Mouse (Mus musculus) layer of hippocampus, adult 2 months (tissue): ENCODE results near the gene Kif22. TPM values are rescaled to one million over a fixed set of nuclear protein-coding genes. Genes with fewer than 3 reads are reported as not detected.

ENCODE experiments used
- DNase-seq, 2 experiments: peaks; one replicate each; pipeline ENCODE4 v3.0.0; 2022; ENCODE audit warnings: low spot score in 2 of 2
- H3K27ac ChIP-seq: fragments of 200-600 bp; 2 replicates; pipeline ENCODE4 v1.8.1; 2022
- H3K4me3 ChIP-seq: fragments of 200-600 bp; 2 replicates; pipeline ENCODE4 v1.8.1; 2022; ENCODE audit warnings: mild to moderate bottlenecking
- CTCF ChIP-seq: fragments of 200-600 bp; conservative IDR thresholded peaks from 2 replicates; pipeline ENCODE4 v1.8.1; 2022; ENCODE audit warnings: antibody characterized with exemption, mild to moderate bottlenecking, moderate library complexity
- total RNA-seq, 2 experiments: library from RNA; stranded (reverse); gene quantifications; 2 replicates each; pipeline ENCODE4 v1.2.3; 2021

Gene Kif22
- total RNA-seq, 2 experiments from 2014 or later: 4.1 to 9.9 TPM

- no peak for TF ChIP-seq CTCF
- no peak for DNase-seq
- Histone ChIP-seq H3K27ac (peak overlapping the region; percentile 99), H3K4me3 (peak overlapping the region; percentile 77)
Observed at GRCm38 (mm10) chr7:127019306-127019960, 22.8 kb downstream of the Kif22 start.

GRCm38 (mm10) chr7:127018416-127019305 lies 23.6 kb downstream of the Kif22 start:
- no peak for DNase-seq
- no peak for TF ChIP-seq CTCF
- H3K27ac ChIP-seq: peak overlapping the region; percentile 99
- peak overlapping the region; percentile 77 for H3K4me3 ChIP-seq

- Histone ChIP-seq H3K4me3 (peak overlapping the region; percentile 77), H3K27ac (peak overlapping the region; percentile 99)
- DNase-seq: no peak
- TF ChIP-seq CTCF: no peak
Observed at GRCm38 (mm10) chr7:127017950-127018345, 24.3 kb downstream of the Kif22 start.

- peak; percentile 95 to 98 for DNase-seq
- H3K4me3 ChIP-seq: peak within 1 kb of the TSS; percentile 77
- H3K27ac ChIP-seq: peak within 1 kb of the TSS; percentile 99
- TF ChIP-seq CTCF: peak; percentile 91
Observed at GRCm38 (mm10) chr7:127016971-127017949, 25.0 kb downstream of the Kif22 start, which contains the start of gene Pagr1a. Gene Pagr1a (minus strand): TSS chr7:127017352.

DNA sequence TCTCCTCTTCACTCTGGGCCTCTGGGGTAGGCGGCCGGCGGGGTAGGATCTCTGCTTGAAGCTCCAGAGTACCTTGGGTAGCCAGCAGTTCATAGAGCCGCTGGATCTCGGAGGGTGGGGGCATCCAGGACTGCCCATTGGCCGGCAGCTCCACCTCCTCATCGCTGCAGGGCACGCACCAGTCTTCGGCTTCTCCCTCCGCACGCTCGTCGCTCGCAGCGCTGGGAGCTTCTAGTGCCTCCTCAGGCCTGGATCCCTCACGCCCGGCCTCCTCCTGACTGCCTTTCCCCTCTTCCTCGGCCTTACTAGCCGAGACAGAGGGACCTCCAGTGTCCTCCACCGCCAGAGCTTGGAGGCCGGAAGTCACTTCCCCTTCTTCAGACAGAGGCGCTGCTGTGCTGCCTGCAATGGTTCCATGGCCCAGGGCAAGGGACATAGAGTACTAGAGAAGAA lies 25.8 kb downstream of the Kif22 start:
- TF ChIP-seq CTCF: no peak
- peak in 1 of 2 experiments; percentile 43 for DNase-seq
- Histone ChIP-seq H3K27ac (peak overlapping the region; percentile 99), H3K4me3 (peak overlapping the region; percentile 77)

GRCm38 (mm10) chr7:127016481-127016485 lies 26.0 kb downstream of the Kif22 start, which contains the start of gene Pagr1b:
Gene Pagr1b (minus strand): TSS chr7:127016484.
- H3K27ac ChIP-seq: peak within 1 kb of the TSS; percentile 99
- DNase-seq: no peak
- TF ChIP-seq CTCF: no peak
- peak within 1 kb of the TSS; percentile 77 for H3K4me3 ChIP-seq

DNA sequence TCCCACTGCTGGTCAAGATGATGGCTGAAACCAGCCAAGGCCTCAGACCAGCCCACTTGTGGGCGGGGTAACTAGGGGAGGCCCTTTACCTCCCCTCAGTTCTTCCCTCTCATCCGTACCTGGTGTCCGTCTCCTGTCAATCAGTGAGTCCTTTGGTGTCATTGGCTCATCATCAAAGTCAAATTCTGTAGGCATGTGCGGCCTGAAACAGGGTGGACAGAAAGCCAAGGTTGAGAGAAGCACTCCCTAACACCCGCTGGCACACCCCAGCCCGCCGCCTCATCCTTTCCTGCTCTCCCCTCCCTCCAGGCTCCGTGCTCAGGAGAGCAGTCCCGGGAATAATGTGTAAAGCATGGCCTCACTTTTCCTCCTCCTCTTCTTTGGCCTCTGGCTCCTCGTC lies 26.2 kb downstream of the Kif22 start:
- DNase-seq: no peak
- Histone ChIP-seq H3K27ac (peak overlapping the region; percentile 99), H3K4me3 (peak overlapping the region; percentile 77)
- no peak for TF ChIP-seq CTCF

DNA sequence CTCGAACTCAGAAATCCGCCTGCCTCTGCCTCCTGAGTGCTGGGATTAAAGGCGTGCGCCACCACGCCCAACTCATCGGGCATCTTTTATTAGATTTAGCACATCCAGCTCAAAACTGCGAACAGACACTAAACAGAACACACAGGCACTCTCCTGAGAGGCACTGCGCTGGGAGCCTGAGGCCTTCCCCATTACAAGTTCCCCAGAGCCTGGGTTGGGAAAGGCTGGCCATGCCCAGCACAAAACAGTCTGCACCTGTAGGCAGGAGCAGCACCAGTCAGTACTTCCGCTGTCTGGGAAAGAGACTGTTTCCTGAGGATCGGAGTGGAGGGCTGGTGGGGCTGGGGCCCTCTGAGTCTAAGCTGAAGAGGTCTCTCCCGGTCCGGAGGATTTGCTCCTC lies 27.3 kb downstream of the Kif22 start:
- Histone ChIP-seq H3K27ac (peak overlapping the region; percentile 99; the same call in 1 of the 2 replicates), H3K4me3 (no peak overlapping the region)
- no peak for TF ChIP-seq CTCF
- DNase-seq: no peak

DNA sequence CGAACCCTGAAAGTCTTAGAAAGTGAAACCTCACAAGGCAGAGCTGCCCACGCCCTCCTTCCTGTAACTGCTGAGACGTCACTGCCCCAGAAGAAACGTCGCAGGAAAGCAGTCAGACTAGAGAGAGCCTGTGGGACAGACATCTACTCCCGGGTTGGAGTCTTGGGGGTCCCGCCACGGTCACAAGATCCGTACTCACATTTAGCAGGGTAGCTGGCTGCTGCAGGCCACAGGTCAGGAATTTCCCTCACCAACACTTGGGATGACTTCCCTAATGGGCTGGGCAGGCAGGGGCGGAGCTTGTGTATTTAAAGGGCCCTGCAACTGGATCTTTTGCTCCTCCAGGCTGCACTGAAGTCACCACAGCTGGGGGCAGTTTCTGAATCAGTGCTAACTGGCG lies 28.0 kb downstream of the Kif22 start, which contains the start of gene Mvp:
TSS of gene Mvp (minus strand) at position 302 of the 400 bp plus-strand sequence.
- H3K4me3 ChIP-seq: peak within 1 kb of the TSS; percentile 56
- DNase-seq: no peak
- H3K27ac ChIP-seq: peak within 1 kb of the TSS; percentile 99
- no peak for TF ChIP-seq CTCF

- no peak for DNase-seq
- no peak overlapping the region for H3K27ac ChIP-seq
- H3K4me3 ChIP-seq: no peak overlapping the region; the same call in 1 of the 2 replicates
- TF ChIP-seq CTCF: no peak
Observed at GRCm38 (mm10) chr7:127013385-127013784, 28.9 kb downstream of the Kif22 start.

- Histone ChIP-seq H3K4me3 (no peak overlapping the region), H3K27ac (no peak overlapping the region)
- TF ChIP-seq CTCF: no peak
- DNase-seq: no peak
Observed at GRCm38 (mm10) chr7:127012845-127013244, 29.4 kb downstream of the Kif22 start.

- Histone ChIP-seq H3K4me3 (no peak overlapping the region), H3K27ac (0 out of 2 replicates have a peak overlapping the region, but pooled peaks have one; percentile 23)
- TF ChIP-seq CTCF: no peak
- DNase-seq: no peak
Observed at GRCm38 (mm10) chr7:127012374-127012773, 29.9 kb downstream of the Kif22 start.

GRCm38 (mm10) chr7:127011717-127012116 lies 30.6 kb downstream of the Kif22 start:
- no peak for TF ChIP-seq CTCF
- no peak for DNase-seq
- Histone ChIP-seq H3K4me3 (no peak overlapping the region), H3K27ac (0 out of 2 replicates have a peak overlapping the region, but pooled peaks have one; percentile 23)
